Mouse (Mus musculus): ENCODE data around the gene Zc3h4. TPM values are rescaled to one million over a fixed set of nuclear protein-coding genes. Genes with fewer than 3 reads are reported as not detected.
A peak's percentile ranks its signal among the peaks of the same experiment; 100 is the strongest.

Zc3h4 gene
- polyA plus RNA-seq, 1 experiment from 2014 or later, result 6.2 TPM

GRCm38 (mm10) chr7:16366133-16366646 is 34.5 kb upstream of the Zc3h4 start:
- Histone ChIP-seq H3K4me3 (ENCODE audit: low read depth, low read length) (no peak overlapping the region), H3K4me1 (replicated peaks; ENCODE audit: control insufficient read depth, insufficient read depth) (no peaks in the 10 kb centered on the region; the same call in 1 of the 2 replicates), H3K27me3 (ENCODE audit: control insufficient read depth, insufficient read depth, low read length) (no peaks in the 10 kb centered on the region), H3K4me2 (replicated peaks; ENCODE audit: low read depth) (no peak overlapping the region), H3K9ac (ENCODE audit: low read length) (no peak overlapping the region), H3K27ac (replicated peaks) (peak overlapping the region; percentile 31; the same call in 1 of the 2 replicates), H3K36me3 (ENCODE audit: control insufficient read depth, insufficient read depth, low read length) (no peaks in the 10 kb centered on the region; the same call in 1 of the 2 replicates), H3K9me3 (ENCODE audit: control insufficient read depth, low read length) (no peaks in the 10 kb centered on the region)
- TF ChIP-seq CTCF (IDR thresholded peaks at IDR 0.05; ENCODE audit: low read depth), result no peak
- TF ChIP-seq EP300 (optimal IDR thresholded peaks at IDR 0.05), result no peak
- peak; percentile 71 for ATAC-seq (ENCODE audit: low FRiP score, low TSS enrichment)
- WGBS, result 65% methylated on average over 10 of the region's 10 CpGs
- peak; percentile 57 for DNase-seq (ENCODE audit: low spot score)

- Histone ChIP-seq H3K9me3 (ENCODE audit: control insufficient read depth, low read length) (no peaks in the 10 kb centered on the region), H3K4me2 (replicated peaks; ENCODE audit: low read depth) (no peak overlapping the region), H3K4me1 (replicated peaks; ENCODE audit: control insufficient read depth, insufficient read depth) (no peaks in the 10 kb centered on the region; the same call in 1 of the 2 replicates), H3K9ac (ENCODE audit: low read length) (no peak overlapping the region), H3K36me3 (ENCODE audit: control insufficient read depth, insufficient read depth, low read length) (no peaks in the 10 kb centered on the region; the same call in 1 of the 2 replicates), H3K27ac (replicated peaks) (peak overlapping the region; percentile 31; the same call in 1 of the 2 replicates), H3K27me3 (ENCODE audit: control insufficient read depth, insufficient read depth, low read length) (no peaks in the 10 kb centered on the region), H3K4me3 (ENCODE audit: low read depth, low read length) (no peak overlapping the region)
- WGBS, result 70% methylated on average over 4 of the region's 4 CpGs
- DNase-seq (ENCODE audit: low spot score), result no peak
- TF ChIP-seq EP300 (optimal IDR thresholded peaks at IDR 0.05) (no peak), CTCF (IDR thresholded peaks at IDR 0.05; ENCODE audit: low read depth) (no peak)
- no peak for ATAC-seq (ENCODE audit: low FRiP score, low TSS enrichment)
Measured at GRCm38 (mm10) chr7:16366669-16367068, 34.0 kb upstream of the Zc3h4 start.

- Histone ChIP-seq H3K27ac (replicated peaks) (peak overlapping the region; percentile 69), H3K36me3 (ENCODE audit: control insufficient read depth, insufficient read depth, low read length) (no peaks in the 10 kb centered on the region; the same call in 1 of the 2 replicates), H3K4me1 (replicated peaks; ENCODE audit: control insufficient read depth, insufficient read depth) (no peaks in the 10 kb centered on the region; the same call in 1 of the 2 replicates), H3K27me3 (ENCODE audit: control insufficient read depth, insufficient read depth, low read length) (no peaks in the 10 kb centered on the region), H3K9me3 (ENCODE audit: control insufficient read depth, low read length) (no peaks in the 10 kb centered on the region), H3K4me3 (ENCODE audit: low read depth, low read length) (no peak overlapping the region), H3K9ac (ENCODE audit: low read length) (no peak overlapping the region), H3K4me2 (replicated peaks; ENCODE audit: low read depth) (no peak overlapping the region)
- ATAC-seq (ENCODE audit: low FRiP score, low TSS enrichment) (peak; percentile 38; the same call in 1 of the 2 replicates), DNase-seq (ENCODE audit: low spot score) (no peak)
- TF ChIP-seq CTCF (IDR thresholded peaks at IDR 0.05; ENCODE audit: low read depth) (no peak), EP300 (optimal IDR thresholded peaks at IDR 0.05) (no peak)
- WGBS, result 69% methylated on average over 2 of the region's 2 CpGs
Measured at GRCm38 (mm10) chr7:16368835-16369234, 31.9 kb upstream of the Zc3h4 start.

- ATAC-seq (ENCODE audit: low FRiP score, low TSS enrichment), result no peak
- no peaks in the 10 kb centered on the region for H3K4me1 ChIP-seq (replicated peaks; ENCODE audit: control insufficient read depth, insufficient read depth)
Measured at GRCm38 (mm10) chr7:16370596-16370995, 30.1 kb upstream of the Zc3h4 start.

GRCm38 (mm10) chr7:16373719-16374118 is 27.0 kb upstream of the Zc3h4 start:
- Histone ChIP-seq H3K36me3 (ENCODE audit: control insufficient read depth, insufficient read depth, low read length) (0 out of 2 replicates have a peak, but pooled peaks cover 2% of the 10 kb centered on the region), H3K9me3 (ENCODE audit: control insufficient read depth, low read length) (no peaks in the 10 kb centered on the region)
- 30% methylated on average over 2 of the region's 2 CpGs for WGBS

More at GRCm38 (mm10) chr7:16370596-16370995, 30.1 kb upstream of the Zc3h4 start:
- no peaks in the 10 kb centered on the region for H3K9me3 ChIP-seq (ENCODE audit: control insufficient read depth, low read length)
- H3K4me3 ChIP-seq (ENCODE audit: low read depth, low read length), result no peak overlapping the region
- no peak overlapping the region for H3K4me2 ChIP-seq (replicated peaks; ENCODE audit: low read depth)
- no peak overlapping the region for H3K9ac ChIP-seq (ENCODE audit: low read length)
- no peaks in the 10 kb centered on the region for H3K27me3 ChIP-seq (ENCODE audit: control insufficient read depth, insufficient read depth, low read length)
- no peak overlapping the region for H3K27ac ChIP-seq (replicated peaks)
- H3K36me3 ChIP-seq (ENCODE audit: control insufficient read depth, insufficient read depth, low read length), result 0 out of 2 replicates have a peak, but pooled peaks cover 2% of the 10 kb centered on the region
- 83% methylated on average over 2 of the region's 2 CpGs for WGBS
- DNase-seq (ENCODE audit: low spot score), result no peak
- no peak for TF ChIP-seq CTCF (IDR thresholded peaks at IDR 0.05; ENCODE audit: low read depth)
- TF ChIP-seq EP300 (optimal IDR thresholded peaks at IDR 0.05), result no peak

GRCm38 (mm10) chr7:16374989-16375388 is 25.7 kb upstream of the Zc3h4 start:
- H3K36me3 ChIP-seq (ENCODE audit: control insufficient read depth, insufficient read depth, low read length), result 0 out of 2 replicates have a peak, but pooled peaks cover 4% of the 10 kb centered on the region
- TF ChIP-seq EP300 (optimal IDR thresholded peaks at IDR 0.05) (no peak), CTCF (IDR thresholded peaks at IDR 0.05; ENCODE audit: low read depth) (no peak)
- no peaks in the 10 kb centered on the region for H3K4me1 ChIP-seq (replicated peaks; ENCODE audit: control insufficient read depth, insufficient read depth)
- DNase-seq (ENCODE audit: low spot score), result no peak
- WGBS, result 74% methylated on average over 5 of the region's 5 CpGs
- no peaks in the 10 kb centered on the region for H3K27me3 ChIP-seq (ENCODE audit: control insufficient read depth, insufficient read depth, low read length)
- no peak for ATAC-seq (ENCODE audit: low FRiP score, low TSS enrichment)
- no peaks in the 10 kb centered on the region for H3K9me3 ChIP-seq (ENCODE audit: control insufficient read depth, low read length)
- no peak overlapping the region for H3K4me2 ChIP-seq (replicated peaks; ENCODE audit: low read depth)
- no peak overlapping the region for H3K4me3 ChIP-seq (ENCODE audit: low read depth, low read length)
- no peak overlapping the region for H3K9ac ChIP-seq (ENCODE audit: low read length)
- no peak overlapping the region for H3K27ac ChIP-seq (replicated peaks)

More at GRCm38 (mm10) chr7:16373719-16374118, 27.0 kb upstream of the Zc3h4 start:
- Histone ChIP-seq H3K27me3 (ENCODE audit: control insufficient read depth, insufficient read depth, low read length) (no peaks in the 10 kb centered on the region), H3K4me2 (replicated peaks; ENCODE audit: low read depth) (no peak overlapping the region), H3K4me3 (ENCODE audit: low read depth, low read length) (no peak overlapping the region), H3K27ac (replicated peaks) (no peak overlapping the region), H3K9ac (ENCODE audit: low read length) (no peak overlapping the region), H3K4me1 (replicated peaks; ENCODE audit: control insufficient read depth, insufficient read depth) (no peaks in the 10 kb centered on the region)
- ATAC-seq (ENCODE audit: low FRiP score, low TSS enrichment) (peak; percentile 47; the same call in 1 of the 2 replicates), DNase-seq (ENCODE audit: low spot score) (no peak)
- no peak for TF ChIP-seq EP300 (optimal IDR thresholded peaks at IDR 0.05)
- TF ChIP-seq CTCF (IDR thresholded peaks at IDR 0.05; ENCODE audit: low read depth), result peak; percentile 76

All from stomach, postnatal 0 days (tissue).